Mouse (Mus musculus): Measurements from ENCODE around the gene Oit3.
A peak's percentile ranks its signal among the peaks of the same experiment; 100 is the strongest.

Gene Oit3

DNA sequence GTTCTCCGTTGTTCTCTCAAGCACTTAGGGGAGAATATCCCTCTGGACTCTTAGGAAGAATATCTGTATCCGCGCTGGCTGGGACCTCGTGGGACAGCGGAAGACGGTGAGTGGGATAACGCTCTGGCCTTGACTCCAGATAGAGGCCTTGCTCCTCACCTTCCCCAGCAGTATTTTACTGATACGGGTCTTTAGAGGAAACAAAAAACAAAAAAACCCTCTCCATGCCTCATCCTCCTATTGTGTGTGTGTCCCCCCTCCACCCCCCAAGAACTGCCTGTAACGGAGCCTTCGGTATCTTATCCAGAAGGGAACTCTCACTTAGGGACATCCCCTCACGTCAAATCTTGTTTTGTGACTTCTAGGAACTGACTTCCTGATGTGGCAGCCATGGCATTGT, at the start of gene Oit3:
Gene Oit3 (minus strand): TSS at position 44 of the 400 bp plus-strand sequence.
- no peak for DNase-seq (ENCODE audit: low read depth, low spot score)

- DNase-seq (ENCODE audit: low read depth, low spot score), result no peak
Measured at GRCm38 (mm10) chr10:59490920-59491319, 49.3 kb upstream of the Oit3 start.

- DNase-seq (ENCODE audit: low read depth, low spot score), result no peak
Measured at GRCm38 (mm10) chr10:59489411-59489810, 47.8 kb upstream of the Oit3 start.

- no peak for DNase-seq (ENCODE audit: low read depth, low spot score)
Measured at GRCm38 (mm10) chr10:59487351-59487750, 45.8 kb upstream of the Oit3 start.

DNA sequence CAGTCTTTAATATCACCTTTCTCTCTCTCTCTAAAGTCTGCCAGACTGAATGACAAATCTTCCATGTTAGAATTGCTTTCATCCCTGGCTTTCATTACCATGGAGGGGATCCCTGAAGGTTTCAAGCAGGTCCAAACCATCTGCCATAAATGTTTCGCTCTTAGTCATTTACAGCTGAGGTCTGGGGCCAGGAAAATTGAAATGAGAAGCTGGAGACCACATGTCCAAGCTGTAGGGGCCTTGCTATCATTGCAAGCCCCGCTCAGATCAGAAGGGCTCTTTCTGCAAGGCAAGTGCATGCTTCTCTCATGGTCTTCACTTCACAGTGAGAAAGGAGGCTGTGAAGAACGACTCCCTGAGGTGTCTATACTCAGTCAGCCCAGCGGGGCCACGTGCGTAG, 42.7 kb upstream of the Oit3 start:
- DNase-seq (ENCODE audit: low read depth, low spot score), result no peak

DNA sequence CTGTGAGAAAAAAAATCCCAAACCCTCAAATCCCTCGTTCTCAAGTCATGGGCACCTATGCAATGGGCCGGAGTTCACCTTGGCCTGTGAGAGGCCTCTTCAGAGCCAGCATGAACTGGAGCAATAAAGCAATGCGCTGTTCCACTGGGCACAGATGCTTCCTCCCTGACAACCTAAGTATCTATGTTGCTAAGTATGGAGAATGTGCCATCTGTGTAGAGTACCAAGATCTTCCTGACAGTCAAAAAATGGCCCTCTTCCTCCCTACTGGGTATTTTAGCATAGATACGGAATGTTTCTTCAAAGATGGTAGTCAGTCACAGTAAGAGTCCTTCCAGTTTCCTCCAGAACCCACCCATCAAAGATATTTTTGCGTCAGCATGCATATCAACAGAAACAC, 39.8 kb upstream of the Oit3 start:
- no peak for DNase-seq (ENCODE audit: low read depth, low spot score)

DNA sequence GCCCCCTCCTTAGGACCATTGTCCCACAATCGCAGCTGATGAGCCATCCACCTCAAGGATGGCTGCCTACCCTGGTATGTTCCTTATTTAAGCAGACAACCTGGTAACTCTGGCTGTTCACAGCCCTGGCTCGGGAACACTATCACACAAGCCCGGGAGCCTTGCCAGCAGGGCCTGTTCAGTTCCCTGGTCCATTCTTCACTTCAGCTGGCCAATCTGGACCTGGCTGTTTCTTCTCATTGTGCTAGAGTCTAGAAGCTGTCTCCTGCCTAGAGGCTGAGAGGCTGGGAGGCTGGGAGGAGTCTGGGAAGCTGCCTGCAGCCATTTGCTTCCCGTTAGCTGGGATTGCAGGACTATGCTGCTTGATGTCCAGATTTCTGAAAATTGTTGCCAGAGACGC, 28.9 kb upstream of the Oit3 start:
- DNase-seq (ENCODE audit: low read depth, low spot score), result no peak

DNA sequence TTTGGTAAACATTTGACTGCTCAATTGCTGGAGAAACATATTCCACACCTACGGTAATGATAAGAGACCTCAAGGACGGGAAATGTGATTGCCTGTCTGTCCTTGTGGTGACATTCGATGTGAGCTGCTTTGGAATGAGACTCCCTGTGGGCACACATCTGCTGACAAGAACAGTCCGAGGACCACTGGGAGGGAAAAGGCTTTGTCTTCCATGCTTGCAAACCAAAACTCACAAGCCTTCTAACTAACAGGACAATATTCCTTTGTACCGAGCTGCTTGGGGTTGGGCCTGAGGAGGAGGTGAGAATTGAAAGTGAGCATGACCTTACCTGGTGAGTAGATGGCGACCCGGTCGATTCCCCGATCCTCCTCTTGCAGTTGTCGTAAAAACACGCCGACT, 25.7 kb upstream of the Oit3 start:
- DNase-seq (ENCODE audit: low read depth, low spot score), result no peak

DNA sequence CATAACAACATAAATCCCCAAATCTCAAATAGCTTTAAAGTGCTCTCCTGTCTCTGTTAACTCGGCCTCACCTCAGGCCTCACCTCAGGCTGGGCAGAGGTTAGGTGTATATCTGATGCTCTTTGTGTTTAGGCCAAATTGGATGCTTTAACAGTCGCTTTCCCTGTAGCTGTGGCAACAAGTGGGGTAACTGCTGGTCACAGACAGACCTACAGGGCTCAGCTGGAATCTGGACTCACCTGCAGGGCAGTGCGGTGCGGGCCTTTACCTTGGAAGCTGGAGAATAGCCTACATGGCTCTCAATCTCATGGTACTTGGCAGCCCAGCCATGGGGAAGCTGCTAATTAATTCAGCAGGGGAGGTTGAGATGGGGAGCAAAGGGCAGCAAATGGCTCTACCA, 25.0 kb upstream of the Oit3 start:
- no peak for DNase-seq (ENCODE audit: low read depth, low spot score)

DNA sequence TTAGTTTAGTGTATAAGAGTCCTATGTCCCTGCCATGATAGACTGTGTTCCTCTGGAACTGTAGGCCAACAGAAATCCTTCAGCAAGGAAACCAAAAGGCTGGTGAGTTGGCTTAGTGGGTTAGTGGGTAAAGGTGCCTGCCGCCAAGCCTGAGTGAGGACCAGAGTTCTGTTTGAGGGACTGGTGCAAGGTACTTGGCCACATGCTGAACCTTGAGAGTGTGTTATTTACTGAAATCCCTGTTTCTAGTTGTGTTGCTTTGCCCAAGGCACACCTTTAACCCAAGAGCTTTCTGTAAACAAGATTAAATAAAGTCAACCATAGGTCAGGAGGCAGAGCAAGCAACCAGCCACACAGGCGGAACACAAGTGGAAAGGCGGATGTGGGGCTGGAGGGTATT, 24.0 kb upstream of the Oit3 start:
- no peak for DNase-seq (ENCODE audit: low read depth, low spot score)

DNA sequence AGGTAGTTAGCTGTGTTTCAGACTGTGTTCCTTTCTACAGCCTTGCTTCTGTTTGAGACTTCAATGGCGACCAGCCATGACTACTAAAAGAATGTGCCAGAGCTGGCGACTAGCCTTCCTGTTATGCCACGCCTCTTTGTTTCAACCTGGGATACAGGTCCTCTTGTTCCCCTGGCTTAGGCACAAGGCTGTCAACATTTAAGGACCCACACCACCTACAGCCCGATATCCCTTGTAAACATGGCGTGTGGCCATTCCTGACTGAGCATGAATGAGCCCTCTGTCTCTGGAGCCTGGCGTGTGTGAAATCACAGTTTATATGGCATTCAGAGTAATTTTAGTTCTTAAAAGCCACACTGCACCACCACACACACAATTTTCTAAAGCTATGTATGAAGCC, 20.7 kb upstream of the Oit3 start:
- DNase-seq (ENCODE audit: low read depth, low spot score), result peak; percentile 36

- no peak for DNase-seq (ENCODE audit: low read depth, low spot score)
Measured at GRCm38 (mm10) chr10:59459767-59460166, 18.2 kb upstream of the Oit3 start.

GRCm38 (mm10) chr10:59454631-59455030, 13.1 kb upstream of the Oit3 start:
- DNase-seq (ENCODE audit: low read depth, low spot score), result no peak

DNA sequence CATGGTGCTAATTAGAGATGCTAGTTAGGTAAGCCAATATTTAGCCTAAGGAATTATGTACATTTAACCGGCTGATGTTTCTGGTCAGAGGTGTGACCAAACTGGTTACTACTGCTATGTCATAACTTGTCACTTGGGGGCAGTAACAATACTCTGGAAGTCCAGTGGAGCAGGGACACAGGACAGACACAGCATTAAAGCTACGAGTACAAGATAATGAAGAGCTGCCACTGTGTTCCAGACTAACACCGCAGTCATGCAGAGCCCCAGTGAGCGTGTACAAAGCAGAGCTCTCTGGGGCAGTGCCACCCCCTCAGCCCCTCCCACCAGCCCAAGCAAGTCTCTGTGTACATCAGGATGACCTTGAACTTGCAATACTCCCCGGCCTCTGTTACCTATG, 10.3 kb upstream of the Oit3 start:
- peak; percentile 41 for DNase-seq (ENCODE audit: low read depth, low spot score)

DNA sequence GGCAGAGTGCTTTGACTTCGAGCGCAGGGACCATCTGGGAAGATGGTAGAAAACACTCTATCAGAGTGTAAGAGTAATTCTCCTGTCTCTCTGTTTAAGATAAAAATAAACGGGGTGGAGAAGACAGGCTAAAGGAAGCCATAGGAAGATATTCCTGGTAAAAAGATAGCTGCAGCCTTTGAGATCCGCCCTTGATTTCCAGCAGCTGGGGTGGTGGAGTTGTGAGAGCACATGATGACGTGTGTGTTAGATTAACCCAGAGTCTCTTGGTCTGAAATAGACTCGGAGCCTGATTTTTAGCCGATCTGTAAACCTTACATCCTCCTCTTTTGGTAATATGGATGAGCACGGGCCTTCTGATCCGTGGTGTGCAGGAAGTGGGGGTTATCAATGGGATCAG, 6.0 kb upstream of the Oit3 start:
- DNase-seq (ENCODE audit: low read depth, low spot score), result no peak

GRCm38 (mm10) chr10:59446911-59447437, 5.4 kb upstream of the Oit3 start:
- DNase-seq (ENCODE audit: low read depth, low spot score), result no peak

GRCm38 (mm10) chr10:59444635-59445034, 3.1 kb upstream of the Oit3 start:
- DNase-seq (ENCODE audit: low read depth, low spot score), result no peak

- no peak for DNase-seq (ENCODE audit: low read depth, low spot score)
Measured at GRCm38 (mm10) chr10:59444106-59444505, 2.5 kb upstream of the Oit3 start.

DNA sequence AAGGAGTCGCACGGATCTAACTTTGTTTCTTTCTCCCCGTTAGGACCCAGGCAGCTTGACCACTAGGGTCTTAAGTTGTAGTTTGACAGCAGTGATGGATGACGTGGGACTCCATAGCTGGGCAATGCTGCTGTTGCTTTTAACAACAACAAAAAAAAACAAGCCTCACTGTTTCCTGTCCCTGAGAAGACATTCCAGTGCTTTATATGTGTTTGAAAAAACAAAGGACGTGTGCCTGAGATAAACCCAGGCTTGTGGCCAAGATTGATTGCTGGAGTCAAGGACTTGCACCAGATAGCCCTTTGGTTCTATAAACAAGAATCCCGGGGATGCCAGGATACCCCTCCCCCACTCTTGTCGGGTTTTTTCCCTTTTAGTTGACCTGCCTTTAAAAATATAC, 1.6 kb upstream of the Oit3 start:
- peak; percentile 41 for DNase-seq (ENCODE audit: low read depth, low spot score)

GRCm38 (mm10) chr10:59440177-59440576, 1.4 kb downstream of the Oit3 start:
- DNase-seq (ENCODE audit: low read depth, low spot score), result no peak

DNA sequence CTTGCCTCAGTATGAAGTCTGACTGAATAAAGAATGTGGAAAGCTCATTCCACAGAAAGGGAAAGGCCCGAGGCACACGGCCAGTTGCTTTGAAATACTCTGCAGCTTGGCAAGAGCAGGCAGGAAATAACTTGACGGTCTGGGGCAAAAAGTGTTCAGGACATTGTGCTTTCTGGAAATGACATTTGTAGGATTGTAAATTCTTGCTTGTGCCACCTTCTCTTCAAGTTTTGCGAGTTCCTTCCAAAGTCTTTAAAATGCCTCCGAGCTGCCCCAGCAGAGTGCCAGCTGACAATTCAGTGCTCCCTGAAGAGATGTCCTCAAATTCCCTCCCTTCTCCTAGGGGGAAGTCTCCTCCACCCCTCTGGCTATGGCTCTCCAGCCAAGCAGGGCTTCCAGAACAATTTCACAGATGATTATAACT, 2.1 kb downstream of the Oit3 start:
- no peak for DNase-seq (ENCODE audit: low read depth, low spot score)

DNA sequence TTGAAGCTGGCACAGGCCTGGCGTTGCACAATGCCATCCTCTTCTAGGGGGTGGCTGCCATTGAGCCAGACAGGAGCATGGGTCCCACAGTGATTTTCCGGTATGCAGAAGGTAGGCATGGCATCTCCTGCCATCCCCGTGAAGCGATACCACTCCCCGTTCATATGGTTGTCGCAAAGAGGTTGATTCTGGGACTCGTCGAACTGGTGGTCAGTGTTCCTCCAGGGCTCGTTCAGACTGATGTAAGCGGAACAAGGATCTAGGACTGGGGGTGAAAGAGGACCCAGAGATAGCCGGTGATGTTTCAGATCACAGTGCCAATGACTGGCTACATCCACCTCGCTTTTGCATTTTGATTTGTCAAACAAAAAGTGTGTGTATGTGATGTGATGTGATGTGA, 2.9 kb downstream of the Oit3 start:
- DNase-seq (ENCODE audit: low read depth, low spot score), result no peak

- DNase-seq (ENCODE audit: low read depth, low spot score), result no peak
Measured at GRCm38 (mm10) chr10:59435746-59436145, 5.8 kb downstream of the Oit3 start.

GRCm38 (mm10) chr10:59430701-59431218, 10.8 kb downstream of the Oit3 start:
- DNase-seq (ENCODE audit: low read depth, low spot score), result no peak
